ENCODE assay signal across 15 mouse cellular contexts in genomic region chr4:150352736-150353135, GRCm38 (mm10).
"Had no signal": no experiment of that assay in that cellular context is flagged by ENCODE, and none has a peak within 500 bp of the region (broad histone marks: within the 10 kb centered on the region; RNA-seq: fewer than 3 reads in every experiment).

No protein-coding gene starts in this region.

- H3K4me3 ChIP-seq: lung, embryonic 15.5 days; midbrain, embryonic 10.5 days; midbrain, embryonic 12.5 days; neural tube, embryonic 12.5 days; stomach, embryonic 15.5 days had no signal

- H3K27me3 ChIP-seq: lung, embryonic 15.5 days; midbrain, embryonic 12.5 days; neural tube, embryonic 12.5 days; stomach, embryonic 15.5 days had no signal

- H3K36me3 ChIP-seq: lung, embryonic 15.5 days; midbrain, embryonic 12.5 days; neural tube, embryonic 12.5 days; stomach, embryonic 15.5 days had no signal

- H3K9me3 ChIP-seq: lung, embryonic 15.5 days; midbrain, embryonic 10.5 days; midbrain, embryonic 12.5 days; neural tube, embryonic 12.5 days; stomach, embryonic 15.5 days had no signal

- H3K27ac ChIP-seq: lung, embryonic 15.5 days; midbrain, embryonic 10.5 days; midbrain, embryonic 12.5 days; neural tube, embryonic 12.5 days; stomach, embryonic 15.5 days; stomach, postnatal 0 days had no signal

- H3K9ac ChIP-seq: lung, embryonic 15.5 days; midbrain, embryonic 12.5 days; neural tube, embryonic 12.5 days; stomach, embryonic 15.5 days had no signal

- H3K4me2 ChIP-seq: lung, embryonic 15.5 days; midbrain, embryonic 12.5 days; neural tube, embryonic 12.5 days; stomach, embryonic 15.5 days had no signal

- DNase-seq: lung, adult 2 months; lung, postnatal 4 days; midbrain, embryonic 14.5 days; right cerebral cortex, postnatal 14 days; thymus, adult 2 months; thymus, postnatal 25 days; thymus, postnatal 4 days had no signal

- ATAC-seq: lung, postnatal 0 days; midbrain, embryonic 16.5 days had no signal
